Mouse (Mus musculus): ENCODE measurements at regions not wholly inside any gene's neighbourhood (a gene's known extent, or its start where the extent isn't known, plus 50 kb on each side); places are given as distances from the start of the nearest gene placed in this dataset.

DNA sequence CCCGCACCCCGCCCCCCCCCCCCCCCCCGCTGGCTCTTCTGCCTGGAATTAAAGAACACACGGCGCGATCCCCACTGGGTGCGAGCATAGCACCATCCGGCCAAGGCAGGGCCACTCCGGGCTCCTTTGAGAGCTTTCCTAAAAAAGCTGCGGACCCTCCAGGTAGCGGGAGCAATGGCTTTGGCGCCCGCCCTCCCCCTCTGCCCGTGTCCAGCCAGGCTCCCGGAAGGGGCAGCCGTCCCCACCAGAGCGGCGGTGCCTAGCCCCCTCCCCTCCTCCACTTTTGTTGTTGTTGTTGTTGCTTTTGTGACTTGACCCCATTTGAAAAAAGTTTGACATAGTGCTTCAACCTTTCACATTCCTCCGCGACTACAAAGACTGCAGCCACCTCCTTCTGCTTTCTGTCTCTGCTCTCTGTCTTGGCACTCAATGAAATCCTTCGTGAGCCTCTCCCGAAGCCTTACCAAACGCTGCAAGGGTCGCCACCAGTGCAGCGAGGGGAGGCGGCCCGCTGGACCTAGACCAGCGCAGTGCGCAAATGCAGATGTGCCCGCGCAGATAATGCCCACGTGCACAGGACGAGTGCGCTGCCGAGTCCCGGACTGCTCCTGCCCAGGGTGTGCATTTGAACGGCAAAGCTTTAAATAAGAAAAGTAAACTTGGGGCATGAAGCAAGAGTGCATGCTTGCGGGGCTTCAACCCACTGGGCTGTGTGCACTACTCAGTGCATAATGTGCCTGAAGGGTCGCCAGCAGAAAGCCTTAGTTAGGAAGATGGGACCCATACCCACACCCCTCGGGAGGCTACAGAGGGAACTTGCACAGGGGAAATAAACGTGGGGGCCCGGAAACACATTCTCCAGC is 179.0 kb upstream of the Xlr start:
- Histone ChIP-seq H3K4me3 (no peak overlapping the region), H3K27ac (no peak overlapping the region)
- no peak for DNase-seq (ENCODE audit: extremely low spot score in 1 of 2, low spot score in 2 of 2)
- TF ChIP-seq CTCF (IDR thresholded peaks at IDR 0.05): no peak
- intact Hi-C loops (cut with DNase I): no loop called here

DNA sequence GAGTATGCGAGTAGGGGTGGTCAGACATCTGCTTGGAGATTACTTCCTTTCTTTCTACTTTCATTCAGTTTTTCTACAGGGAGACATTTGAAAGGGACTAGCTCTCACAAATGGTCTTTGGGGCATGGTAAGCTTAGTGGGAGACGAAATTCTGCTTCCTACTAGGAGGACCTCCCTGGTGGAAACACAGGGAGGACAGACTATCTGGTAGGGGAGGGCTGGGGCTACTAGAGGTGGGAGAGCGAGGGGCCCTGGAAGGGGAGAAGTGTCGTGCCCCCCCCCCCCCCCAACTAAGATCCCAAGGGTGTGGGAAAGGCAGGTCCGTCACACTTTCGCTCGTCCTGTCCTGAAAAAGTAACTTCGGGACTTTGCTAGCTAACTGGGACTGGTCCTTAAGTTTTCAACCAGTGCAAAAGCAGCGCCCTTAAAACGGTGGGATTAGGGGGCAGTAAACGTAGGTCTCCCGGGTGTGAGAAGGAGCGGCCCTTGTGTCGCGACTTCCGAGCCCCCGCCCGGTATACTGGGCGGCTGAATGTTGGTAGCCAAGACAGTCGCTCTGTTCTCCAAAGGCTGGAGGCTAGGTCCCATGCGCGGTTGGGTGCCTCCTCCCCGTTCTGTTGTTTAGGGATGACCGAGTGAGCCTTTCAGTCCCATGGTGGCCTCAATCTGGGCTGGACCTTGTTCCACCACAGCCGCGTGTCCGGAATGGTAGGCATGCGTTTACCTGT is 178.2 kb upstream of the Xlr start:
- H3K27ac ChIP-seq: no peak overlapping the region
- no peak for DNase-seq (ENCODE audit: extremely low spot score in 1 of 2, low spot score in 2 of 2)

DNA sequence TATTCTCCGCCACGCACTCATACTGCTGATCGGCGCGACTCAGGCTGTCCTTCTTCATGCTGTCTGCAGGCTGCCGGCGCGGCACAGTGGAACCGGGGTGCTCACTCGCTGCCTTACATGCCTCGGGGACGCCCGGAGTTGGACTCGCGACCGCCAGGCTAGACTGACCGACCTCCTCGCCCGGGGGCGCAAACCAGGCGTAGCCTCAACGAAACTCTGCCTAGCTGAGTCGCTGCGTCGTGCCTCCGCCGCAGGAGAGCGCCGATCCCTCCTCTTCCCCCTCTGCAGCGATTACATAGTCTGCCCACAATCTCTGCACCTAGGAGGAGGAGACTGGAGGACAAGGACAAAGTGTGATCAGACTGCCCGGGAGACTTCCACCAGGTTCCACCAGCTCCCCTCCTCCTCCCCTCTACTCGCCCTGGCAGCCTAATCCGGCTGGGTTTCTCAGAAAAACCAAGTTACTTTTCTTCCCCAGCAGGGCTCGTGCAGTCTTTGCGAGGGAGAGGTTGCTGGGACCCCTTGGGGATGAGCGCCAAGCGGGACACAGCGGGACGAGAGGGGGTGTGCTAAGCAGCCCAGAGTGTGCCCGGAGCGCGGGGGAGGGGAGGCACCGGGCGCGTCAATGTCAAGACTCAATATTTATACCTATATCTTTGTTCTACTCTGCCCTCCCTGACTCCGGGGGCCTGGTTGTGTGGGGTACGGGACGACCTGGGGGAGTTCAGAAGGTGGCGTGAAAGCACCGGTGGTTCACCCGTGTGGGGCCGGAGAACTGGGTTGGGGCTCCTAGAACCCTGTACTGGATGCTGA is 177.4 kb upstream of the Xlr start:
- Histone ChIP-seq H3K4me3 (peak overlapping the region; percentile 21), H3K27ac (no peak overlapping the region)
- no peak for TF ChIP-seq CTCF (IDR thresholded peaks at IDR 0.05)
- peak in 1 of 2 experiments; percentile 17 for DNase-seq (ENCODE audit: extremely low spot score in 1 of 2, low spot score in 2 of 2)
- intact Hi-C loops (cut with DNase I): no loop called here

More for the DNA sequence above, 178.2 kb upstream of the Xlr start:
- TF ChIP-seq CTCF (IDR thresholded peaks at IDR 0.05): no peak
- intact Hi-C loops (cut with DNase I): no loop called here
- H3K4me3 ChIP-seq: no peak overlapping the region
